Mouse (Mus musculus) limb, embryonic 11.5 days (tissue): Measurements from ENCODE around the gene Tceal7. TPM values are rescaled to one million over a fixed set of nuclear protein-coding genes. Genes with fewer than 3 reads are reported as not detected.
"Not testable (repeated sequence)": the region's sequence is repeated elsewhere in the genome, so short reads cannot be mapped to it uniquely, and the experiment has no call there.

ENCODE experiments used
- ATAC-seq: fragments of 200-750 bp; cut with Nextera tagmentation; 2 replicates; pipeline ENCODE4 v1.8.0; 2017; ENCODE audit warnings: low read depth; ENCODE audit not compliant: insufficient number of reproducible peaks, low FRiP score, low TSS enrichment
- DNase-seq: peaks from one replicate; pipeline ENCODE4 v3.0.0-alpha.2; 2015; ENCODE audit warnings: low spot score
- H3K27ac ChIP-seq: fragments of 300-500 bp; sonication (generic); replicated peaks from 2 replicates; pipeline ENCODE4 v1.5.1; 2014; ENCODE audit warnings: low read depth, mild to moderate bottlenecking, low read length
- H3K27me3 ChIP-seq: fragments of 300-500 bp; sonication (generic); 2 replicates; pipeline ENCODE4 v1.6.1; 2014; ENCODE audit warnings: mild to moderate bottlenecking, low read length, mixed read lengths; ENCODE audit not compliant: control insufficient read depth, insufficient read depth
- H3K36me3 ChIP-seq: fragments of 300-500 bp; sonication (generic); 2 replicates; pipeline ENCODE4 v1.6.1; 2014; ENCODE audit warnings: mild to moderate bottlenecking, low read length, moderate library complexity, mixed read lengths; ENCODE audit not compliant: control insufficient read depth, insufficient read depth
- H3K4me1 ChIP-seq: fragments of 300-500 bp; sonication (generic); 2 replicates; pipeline ENCODE4 v1.6.1; 2014; ENCODE audit warnings: low read length, mixed read lengths; ENCODE audit not compliant: control insufficient read depth, insufficient read depth
- H3K4me2 ChIP-seq: fragments of 300-500 bp; sonication (generic); 2 replicates; pipeline ENCODE4 v1.6.1; 2014; ENCODE audit warnings: low read depth, mild to moderate bottlenecking, moderate library complexity; ENCODE audit not compliant: severe bottlenecking
- H3K4me3 ChIP-seq: fragments of 300-500 bp; sonication (generic); 2 replicates; pipeline ENCODE4 v1.5.1; 2014; ENCODE audit warnings: low read depth, low read length
- H3K9ac ChIP-seq: fragments of 300-500 bp; sonication (generic); 2 replicates; pipeline ENCODE4 v1.6.1; 2014; ENCODE audit warnings: mild to moderate bottlenecking, low read length
- H3K9me3 ChIP-seq: fragments of 300-500 bp; sonication (generic); 2 replicates; pipeline ENCODE4 v1.6.1; 2016; ENCODE audit warnings: low read length; ENCODE audit not compliant: control insufficient read depth
- WGBS: fragments of 180-500 bp; shearing (Covaris S2); extraction: QIAGEN DNeasy Blood & Tissue Kit; methylation state at CpG from one replicate; pipeline ENCODE4 v1.1.7; 2014; 5-methylcytosine and 5-hydroxymethylcytosine counted together
- polyA plus RNA-seq: library from polyadenylated mRNA; unstranded; fragments of >200 nt; fragmentation: Nextera tagmentation; extraction: Ambion mirVana; gene quantifications from 2 replicates; pipeline ENCODE4 v1.2.1, GENCODE M21; 2014

Gene Tceal7
- polyA plus RNA-seq, result 1.2 and 1.8 TPM in 2 replicates

DNA sequence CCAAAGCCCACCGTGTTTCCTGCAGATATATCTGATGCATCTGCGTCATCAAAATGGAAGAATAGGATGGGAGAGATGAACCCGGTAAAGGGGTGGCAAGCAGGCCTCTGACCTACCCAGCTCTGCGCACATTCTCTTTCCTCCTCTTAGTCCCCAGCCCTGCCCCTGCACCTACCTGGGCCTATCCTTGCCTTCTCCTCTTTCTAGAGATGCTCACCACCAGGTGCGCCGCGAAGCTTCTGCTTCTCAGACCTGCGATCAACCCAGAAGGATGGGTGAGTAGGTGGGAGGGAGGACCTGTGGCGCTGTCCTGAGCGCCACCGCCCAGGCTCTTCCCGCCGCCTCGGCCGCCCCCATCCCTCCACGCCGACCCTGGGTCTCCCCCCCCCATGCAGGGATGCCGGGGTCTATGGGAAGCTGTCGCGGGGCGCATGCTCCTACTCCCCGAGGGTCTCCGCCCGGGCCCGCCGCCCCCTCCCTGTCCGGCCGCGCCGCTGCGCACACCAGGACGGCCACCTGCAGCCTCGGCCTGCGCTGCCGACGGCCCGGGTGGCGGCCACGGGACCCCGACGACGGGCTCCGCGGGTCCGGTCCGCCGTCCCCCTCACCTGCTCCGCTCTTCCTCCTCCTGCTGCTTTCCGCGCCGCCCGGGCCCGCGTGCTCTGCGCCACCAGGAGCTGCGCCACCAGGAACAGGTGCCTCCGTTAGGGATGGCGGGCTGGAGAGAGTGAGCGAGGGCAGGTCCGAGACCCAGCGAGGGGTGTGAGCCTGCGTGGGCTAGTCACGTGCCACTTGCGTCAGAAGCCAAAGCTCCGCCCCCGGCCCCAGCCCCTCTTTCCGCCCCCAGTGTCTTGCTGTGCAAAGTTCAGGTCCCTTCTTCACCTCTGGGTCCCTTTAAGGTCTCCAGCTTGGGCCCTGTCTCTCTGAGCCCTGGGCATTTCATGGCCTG lies at the start of gene Tceal7, which contains the start of gene Bex1:
Tceal7 (plus strand) TSS at position 51 of the 949 bp plus-strand sequence.
Bex1 (minus strand) TSS at position 785 of the 949 bp plus-strand sequence.
- not testable (repeated sequence) for H3K9me3 ChIP-seq, H3K4me1 ChIP-seq, H3K9ac ChIP-seq, DNase-seq, H3K27ac ChIP-seq, H3K36me3 ChIP-seq, H3K27me3 ChIP-seq
- Histone ChIP-seq H3K4me3 (peak within 1 kb of the TSS; percentile 23), H3K4me2 (peak within 1 kb of the TSS; percentile 31)
- peak; percentile 93 for ATAC-seq
- 23% methylated on average over 16 of the region's 67 CpGs for WGBS

DNA sequence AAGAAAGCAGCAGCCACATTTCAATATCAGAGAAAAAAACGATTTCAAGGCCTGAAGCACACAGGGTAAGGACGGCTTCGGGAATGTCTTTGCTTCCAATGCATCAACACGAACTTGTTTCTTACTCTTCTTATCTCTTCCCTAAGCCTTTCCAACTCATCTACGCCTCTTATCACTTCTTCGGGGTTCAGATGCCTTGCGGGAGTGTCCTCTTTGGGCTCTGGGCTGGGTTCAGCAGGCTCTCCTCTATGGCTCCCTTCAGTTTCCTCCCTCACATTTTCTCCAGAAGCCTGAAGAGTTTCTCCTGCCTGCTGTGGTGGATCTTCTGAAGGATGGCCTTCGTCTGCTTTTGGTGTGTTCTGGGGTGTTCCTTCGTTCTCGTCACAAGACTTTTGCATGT lies 44.0 kb upstream of the Tceal7 start:
- H3K9me3 ChIP-seq, result no peaks in the 10 kb centered on the region
- no peaks in the 10 kb centered on the region for H3K4me1 ChIP-seq
- no peak overlapping the region for H3K27ac ChIP-seq
- H3K36me3 ChIP-seq, result no peaks in the 10 kb centered on the region
- H3K4me3 ChIP-seq, result peak overlapping the region; percentile 35
- DNase-seq, result no peak
- H3K27me3 ChIP-seq, result no peaks in the 10 kb centered on the region
- WGBS, result 69% methylated on average over 10 of the region's 10 CpGs
- peak overlapping the region; percentile 39 for H3K4me2 ChIP-seq
- no peak for ATAC-seq
- H3K9ac ChIP-seq, result no peak overlapping the region

DNA sequence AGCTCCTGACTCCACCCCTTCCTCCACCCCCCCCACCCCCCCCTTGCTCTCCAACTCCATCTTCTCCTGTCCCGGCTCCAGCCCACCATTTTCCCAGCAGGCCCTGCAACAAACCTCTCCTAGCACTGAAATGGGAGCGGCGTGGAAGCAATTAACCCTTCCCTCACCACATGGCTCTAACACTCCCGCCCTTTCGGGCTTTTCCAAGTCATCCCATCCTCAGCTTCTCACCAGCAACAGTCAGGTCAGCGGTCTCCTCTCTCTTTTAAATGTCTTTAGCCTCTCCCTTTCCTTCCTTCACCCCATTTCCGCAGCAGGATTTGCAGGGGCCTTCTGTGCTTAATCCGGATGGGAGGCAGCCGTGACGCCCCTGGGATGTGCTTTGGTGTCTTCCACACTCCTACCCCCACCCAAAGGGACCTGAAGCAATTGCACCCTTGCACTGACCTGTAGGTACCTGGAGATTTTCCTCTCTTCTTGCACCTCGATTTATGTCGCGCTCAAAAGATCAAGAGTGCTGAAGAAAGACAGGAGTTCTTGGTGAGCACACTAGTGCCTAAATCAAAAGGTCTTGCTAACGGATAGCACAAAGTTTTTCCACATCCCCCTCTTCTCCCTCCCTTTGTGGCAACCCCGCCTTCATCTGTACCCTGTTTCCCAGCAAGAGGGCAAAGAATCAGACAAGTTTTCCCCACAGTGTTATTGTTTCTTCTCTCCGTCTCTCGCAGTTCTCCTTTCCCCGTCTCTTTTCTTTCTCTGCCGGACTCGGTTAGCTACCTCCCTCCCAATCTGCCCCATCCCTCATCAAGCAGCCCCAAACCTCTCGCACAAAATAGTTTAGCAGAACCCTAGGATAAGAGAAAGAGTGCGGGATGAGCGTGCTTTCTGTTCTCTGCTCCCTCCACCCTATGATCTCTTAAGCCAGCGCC lies 43.1 kb upstream of the Tceal7 start:
- 19% methylated on average over 24 of the region's 24 CpGs for WGBS
- H3K27me3 ChIP-seq, result no peaks in the 10 kb centered on the region
- peak overlapping the region; percentile 39 for H3K4me2 ChIP-seq
- H3K9me3 ChIP-seq, result no peaks in the 10 kb centered on the region
- H3K4me1 ChIP-seq, result no peaks in the 10 kb centered on the region
- ATAC-seq (peak; percentile 69; the same call in 1 of the 2 replicates), DNase-seq (peak; percentile 75)
- peak overlapping the region; percentile 70 for H3K9ac ChIP-seq
- H3K27ac ChIP-seq, result peak overlapping the region; percentile 56; the same call in 1 of the 2 replicates
- H3K4me3 ChIP-seq, result peak overlapping the region; percentile 35
- no peaks in the 10 kb centered on the region for H3K36me3 ChIP-seq

DNA sequence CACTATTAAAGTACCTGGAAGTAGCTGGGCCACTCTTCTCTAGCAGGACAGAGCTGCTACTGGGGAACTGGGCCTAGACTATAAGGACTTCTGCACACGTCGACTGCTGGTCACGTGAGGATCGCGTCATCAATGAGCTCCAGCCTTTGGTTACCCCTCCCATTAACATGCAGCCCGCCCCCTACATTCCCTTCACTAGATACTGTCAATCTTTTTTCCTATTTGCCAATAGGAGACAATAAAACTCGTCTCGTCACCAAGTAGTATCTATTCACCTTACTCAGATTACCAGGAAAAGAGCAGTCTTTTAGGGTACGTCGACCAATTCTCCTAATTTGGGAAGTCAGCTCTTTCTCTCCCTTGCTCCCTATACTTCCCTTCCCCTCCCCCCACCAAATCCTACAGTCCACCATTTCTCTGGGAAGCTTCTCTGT lies 42.4 kb upstream of the Tceal7 start, which contains the start of gene Tceal8:
Tceal8 (minus strand) TSS at position 225 of the 434 bp plus-strand sequence.
- Histone ChIP-seq H3K4me1 (no peaks in the 10 kb centered on the region), H3K9me3 (no peaks in the 10 kb centered on the region), H3K27me3 (no peaks in the 10 kb centered on the region), H3K27ac (peak within 1 kb of the TSS; percentile 56; the same call in 1 of the 2 replicates), H3K4me2 (peak within 1 kb of the TSS; percentile 39), H3K36me3 (no peaks in the 10 kb centered on the region), H3K4me3 (peak within 1 kb of the TSS; percentile 35), H3K9ac (peak within 1 kb of the TSS; percentile 70)
- ATAC-seq (peak; percentile 96), DNase-seq (peak; percentile 72)
- 21% methylated on average over 10 of the region's 10 CpGs for WGBS

DNA sequence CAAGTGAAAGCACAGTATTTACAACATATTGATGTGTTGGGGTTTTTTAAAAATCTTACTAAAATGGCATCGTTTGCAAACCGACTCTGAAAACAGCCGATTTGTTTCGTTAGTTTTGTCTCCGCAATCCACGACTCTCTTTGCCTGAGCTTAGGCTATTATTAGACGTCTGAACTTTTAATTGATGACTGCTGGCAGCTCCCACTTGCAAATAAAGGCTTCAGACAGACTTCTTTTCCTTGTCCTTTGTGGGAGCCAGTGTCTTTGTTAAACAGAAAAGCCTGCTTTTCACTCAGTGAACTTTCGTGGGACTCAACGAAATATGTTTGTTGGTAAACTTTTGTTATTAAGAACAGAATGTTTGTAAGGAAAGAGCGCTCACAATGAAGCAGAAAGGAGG lies 41.8 kb upstream of the Tceal7 start:
- Histone ChIP-seq H3K4me3 (peak overlapping the region; percentile 35; the same call in 1 of the 2 replicates), H3K4me2 (peak overlapping the region; percentile 34; the same call in 1 of the 2 replicates), H3K27ac (no peak overlapping the region), H3K9me3 (no peaks in the 10 kb centered on the region), H3K9ac (peak overlapping the region; percentile 22; the same call in 1 of the 2 replicates), H3K36me3 (no peaks in the 10 kb centered on the region), H3K4me1 (no peaks in the 10 kb centered on the region), H3K27me3 (no peaks in the 10 kb centered on the region)
- DNase-seq (peak; percentile 21), ATAC-seq (no peak)
- WGBS, result 27% methylated on average over 10 of the region's 10 CpGs

DNA sequence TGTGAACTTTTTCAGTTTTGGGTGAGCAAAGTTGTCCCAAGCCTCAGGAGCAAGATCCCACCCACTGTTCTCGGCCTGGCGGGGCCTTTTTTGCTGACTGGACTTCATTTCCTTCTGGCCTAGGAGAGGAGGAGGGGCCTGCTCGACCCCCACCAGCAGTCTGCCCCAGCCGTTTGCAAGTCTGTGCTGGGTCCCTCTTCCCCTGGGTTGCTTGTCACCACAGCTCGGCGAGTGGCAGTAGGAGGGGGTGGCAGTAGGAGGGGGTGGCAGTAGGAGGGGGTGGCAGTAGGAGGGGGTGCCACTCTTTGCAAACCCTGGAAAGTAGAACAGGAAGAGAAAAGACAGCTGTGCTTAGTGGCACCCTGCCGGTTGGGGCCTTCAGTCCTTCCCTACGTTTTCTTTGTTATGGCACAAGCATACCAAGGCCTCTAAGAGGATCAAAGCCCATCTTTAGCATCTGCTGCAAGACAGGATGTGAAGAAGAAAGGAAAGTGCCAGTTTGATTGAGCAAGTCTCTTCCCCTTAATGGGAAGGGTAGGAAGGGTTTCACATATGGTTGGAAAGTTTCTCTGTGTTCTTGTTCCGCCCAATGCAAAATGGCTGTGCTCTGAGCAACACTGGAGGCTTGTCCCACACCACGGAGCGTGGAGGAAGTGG lies 33.6 kb upstream of the Tceal7 start:
- ATAC-seq (no peak), DNase-seq (peak; percentile 39)
- H3K27ac ChIP-seq, result no peak overlapping the region
- H3K36me3 ChIP-seq, result no peaks in the 10 kb centered on the region
- H3K4me2 ChIP-seq, result no peak overlapping the region
- no peaks in the 10 kb centered on the region for H3K4me1 ChIP-seq
- WGBS, result 33% methylated on average over 10 of the region's 11 CpGs
- no peak overlapping the region for H3K4me3 ChIP-seq
- no peaks in the 10 kb centered on the region for H3K9me3 ChIP-seq
- H3K9ac ChIP-seq, result no peak overlapping the region
- no peaks in the 10 kb centered on the region for H3K27me3 ChIP-seq

DNA sequence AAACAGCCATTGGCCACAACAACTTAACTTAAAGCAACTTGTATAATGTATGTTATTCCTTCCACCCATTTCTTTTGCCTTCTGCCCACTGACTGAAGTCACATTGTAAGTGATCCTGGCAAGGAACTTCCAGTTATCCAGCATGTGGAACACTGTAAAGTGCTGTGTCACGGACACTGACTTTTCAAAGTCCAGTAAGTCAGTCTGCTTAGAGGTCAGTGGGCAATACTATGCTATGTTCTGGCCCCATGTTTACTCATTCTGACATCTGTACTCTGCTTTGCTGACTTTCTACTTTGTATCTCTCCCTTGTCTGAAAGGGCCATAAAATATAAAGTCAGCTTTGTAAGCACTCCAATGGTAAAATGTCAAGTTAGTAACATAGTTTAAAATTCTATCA lies 31.5 kb upstream of the Tceal7 start:
- no peak overlapping the region for H3K9ac ChIP-seq
- no peaks in the 10 kb centered on the region for H3K4me1 ChIP-seq
- no peak overlapping the region for H3K4me3 ChIP-seq
- H3K4me2 ChIP-seq, result no peak overlapping the region
- ATAC-seq (no peak), DNase-seq (no peak)
- no peak overlapping the region for H3K27ac ChIP-seq
- no peaks in the 10 kb centered on the region for H3K9me3 ChIP-seq
- H3K27me3 ChIP-seq, result no peaks in the 10 kb centered on the region
- H3K36me3 ChIP-seq, result no peaks in the 10 kb centered on the region
- 88% methylated on average over 1 of the region's 1 CpGs for WGBS
